Mouse (Mus musculus): ENCODE measurements around the gene Xpnpep1.

DNA sequence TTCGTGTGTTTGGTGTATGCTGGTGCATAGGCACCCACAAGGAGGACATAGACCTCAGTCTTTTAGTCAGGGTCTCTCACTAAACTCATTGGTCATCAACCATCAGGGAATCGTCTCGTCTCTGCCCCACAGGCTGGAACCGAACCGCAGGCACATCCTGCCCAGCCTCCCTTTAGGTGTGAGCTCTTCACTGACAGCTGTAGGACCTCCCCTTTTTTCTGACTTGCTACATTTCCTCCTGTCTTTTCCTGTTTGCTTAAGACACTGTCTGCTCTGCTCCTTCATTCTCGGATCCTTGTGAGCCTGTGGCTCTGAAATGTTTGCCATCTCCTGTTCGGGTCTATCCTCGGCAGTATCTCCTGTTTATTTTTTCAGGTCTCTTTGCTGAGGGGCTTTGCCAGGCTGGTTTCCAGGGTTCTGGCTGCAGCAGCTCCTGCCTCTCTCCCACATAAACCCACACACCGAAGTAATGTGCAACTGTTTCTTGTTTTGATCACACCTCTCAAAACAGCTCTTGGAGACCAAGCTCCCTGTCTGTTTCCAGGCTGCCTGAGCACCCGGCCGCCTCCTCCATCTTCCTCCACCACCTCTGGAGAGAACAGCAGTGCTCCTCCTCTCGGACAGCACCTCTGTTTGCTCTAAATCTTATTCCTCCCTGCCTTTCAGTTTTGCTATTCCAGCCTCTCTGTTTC, 60.8 kb downstream of the Xpnpep1 start:
- no peak for TF ChIP-seq CTCF (IDR thresholded peaks at IDR 0.05; ENCODE audit: low read depth, low read length)
- no peak for TF ChIP-seq POLR2A (IDR thresholded peaks at IDR 0.05; ENCODE audit: insufficient read depth, low read length)
- TF ChIP-seq EP300 (IDR thresholded peaks at IDR 0.05; ENCODE audit: insufficient read depth, low read depth, low read length), result no peak

Data from ES-Bruce4 (cell line).